Mouse (Mus musculus): Measurements from ENCODE around the gene Treh.
"Not testable (repeated sequence)": the region's sequence is repeated elsewhere in the genome, so short reads cannot be mapped to it uniquely, and the experiment has no call there.

The Treh gene

GRCm38 (mm10) chr9:44673005-44673404, at the start of gene Treh:
Treh (plus strand) TSS chr9:44673233.
- DNase-seq (ENCODE audit: low spot score in 2 of 2), result no peak

- no peak for DNase-seq (ENCODE audit: low spot score in 2 of 2)
These were observed 48.6 kb upstream of the Treh start for GRCm38 (mm10) chr9:44624390-44624789.

- no peak for DNase-seq (ENCODE audit: low spot score in 2 of 2)
These were observed 46.8 kb upstream of the Treh start for GRCm38 (mm10) chr9:44626268-44626667.

GRCm38 (mm10) chr9:44637551-44638169, 35.4 kb upstream of the Treh start:
- DNase-seq (ENCODE audit: low spot score in 2 of 2), result no peak

GRCm38 (mm10) chr9:44638726-44639125, 34.3 kb upstream of the Treh start:
- not testable (repeated sequence) for DNase-seq (ENCODE audit: low spot score in 2 of 2)

GRCm38 (mm10) chr9:44640028-44640427, 33.0 kb upstream of the Treh start:
- DNase-seq (ENCODE audit: low spot score in 2 of 2), result not testable (repeated sequence)

- no peak for DNase-seq (ENCODE audit: low spot score in 2 of 2)
These were observed 32.2 kb upstream of the Treh start for GRCm38 (mm10) chr9:44640646-44641357.

- DNase-seq (ENCODE audit: low spot score in 2 of 2), result no peak
These were observed 31.4 kb upstream of the Treh start for GRCm38 (mm10) chr9:44641616-44642015.

- no peak for DNase-seq (ENCODE audit: low spot score in 2 of 2)
These were observed 29.9 kb upstream of the Treh start for GRCm38 (mm10) chr9:44643103-44643502.

GRCm38 (mm10) chr9:44644186-44644585, 28.8 kb upstream of the Treh start:
- no peak for DNase-seq (ENCODE audit: low spot score in 2 of 2)

- no peak for DNase-seq (ENCODE audit: low spot score in 2 of 2)
These were observed 27.6 kb upstream of the Treh start for GRCm38 (mm10) chr9:44645481-44645880.

GRCm38 (mm10) chr9:44645924-44646323, 27.1 kb upstream of the Treh start:
- DNase-seq (ENCODE audit: low spot score in 2 of 2), result no peak

GRCm38 (mm10) chr9:44646366-44646765, 26.7 kb upstream of the Treh start:
- no peak for DNase-seq (ENCODE audit: low spot score in 2 of 2)

GRCm38 (mm10) chr9:44647026-44647425, 26.0 kb upstream of the Treh start:
- DNase-seq (ENCODE audit: low spot score in 2 of 2), result no peak

GRCm38 (mm10) chr9:44647656-44648055, 25.4 kb upstream of the Treh start:
- no peak for DNase-seq (ENCODE audit: low spot score in 2 of 2)

- no peak for DNase-seq (ENCODE audit: low spot score in 2 of 2)
These were observed 24.2 kb upstream of the Treh start for GRCm38 (mm10) chr9:44648881-44649281.

GRCm38 (mm10) chr9:44652027-44652426, 21.0 kb upstream of the Treh start:
- peak in 1 of 2 experiments; percentile 64 for DNase-seq (ENCODE audit: low spot score in 2 of 2)

GRCm38 (mm10) chr9:44653896-44654295, 19.1 kb upstream of the Treh start:
- DNase-seq (ENCODE audit: low spot score in 2 of 2), result no peak

- DNase-seq (ENCODE audit: low spot score in 2 of 2), result peak in 1 of 2 experiments; percentile 51
These were observed 17.7 kb upstream of the Treh start for GRCm38 (mm10) chr9:44655098-44656066.

- no peak for DNase-seq (ENCODE audit: low spot score in 2 of 2)
These were observed 9.3 kb upstream of the Treh start for GRCm38 (mm10) chr9:44663706-44664105.

GRCm38 (mm10) chr9:44671416-44671815, 1.6 kb upstream of the Treh start:
- no peak for DNase-seq (ENCODE audit: low spot score in 2 of 2)

- DNase-seq (ENCODE audit: low spot score in 2 of 2), result no peak
These were observed 655 bp upstream of the Treh start for GRCm38 (mm10) chr9:44672291-44672865.
